Mouse (Mus musculus): ENCODE measurements at regions not wholly inside any gene's neighbourhood (a gene's known extent, or its start where the extent isn't known, plus 50 kb on each side); places are given as distances from the start of the nearest gene placed in this dataset.

DNA sequence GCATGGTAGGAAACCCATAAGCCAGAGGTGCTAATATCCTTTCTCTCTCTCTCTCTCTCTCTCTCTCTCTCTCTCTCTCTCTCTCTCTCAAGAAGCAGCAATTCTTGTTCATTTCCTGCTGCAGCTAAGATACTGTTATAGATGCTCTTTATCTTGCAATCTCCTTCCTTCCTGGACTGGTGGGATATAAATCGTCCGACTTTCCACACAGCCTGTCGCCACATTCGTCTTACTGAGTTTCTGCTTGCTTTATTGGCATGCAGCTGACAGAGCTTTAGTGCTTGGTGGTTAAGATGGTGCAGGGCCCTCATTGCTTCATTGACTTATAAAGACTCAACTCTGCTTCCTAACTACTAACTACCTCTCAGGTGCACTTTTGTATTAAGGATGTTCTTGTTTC lies 165.6 kb downstream of the Kdr start:
- Histone ChIP-seq H3K36me3 (ENCODE audit: control insufficient read depth, insufficient read depth, low read length, poor library complexity, severe bottlenecking) (no peaks in the 10 kb centered on the region), H3K27me3 (ENCODE audit: control insufficient read depth, insufficient read depth, low read length, poor library complexity, severe bottlenecking) (no peaks in the 10 kb centered on the region)
- no peak for DNase-seq (ENCODE audit: low read depth, low spot score)

DNA sequence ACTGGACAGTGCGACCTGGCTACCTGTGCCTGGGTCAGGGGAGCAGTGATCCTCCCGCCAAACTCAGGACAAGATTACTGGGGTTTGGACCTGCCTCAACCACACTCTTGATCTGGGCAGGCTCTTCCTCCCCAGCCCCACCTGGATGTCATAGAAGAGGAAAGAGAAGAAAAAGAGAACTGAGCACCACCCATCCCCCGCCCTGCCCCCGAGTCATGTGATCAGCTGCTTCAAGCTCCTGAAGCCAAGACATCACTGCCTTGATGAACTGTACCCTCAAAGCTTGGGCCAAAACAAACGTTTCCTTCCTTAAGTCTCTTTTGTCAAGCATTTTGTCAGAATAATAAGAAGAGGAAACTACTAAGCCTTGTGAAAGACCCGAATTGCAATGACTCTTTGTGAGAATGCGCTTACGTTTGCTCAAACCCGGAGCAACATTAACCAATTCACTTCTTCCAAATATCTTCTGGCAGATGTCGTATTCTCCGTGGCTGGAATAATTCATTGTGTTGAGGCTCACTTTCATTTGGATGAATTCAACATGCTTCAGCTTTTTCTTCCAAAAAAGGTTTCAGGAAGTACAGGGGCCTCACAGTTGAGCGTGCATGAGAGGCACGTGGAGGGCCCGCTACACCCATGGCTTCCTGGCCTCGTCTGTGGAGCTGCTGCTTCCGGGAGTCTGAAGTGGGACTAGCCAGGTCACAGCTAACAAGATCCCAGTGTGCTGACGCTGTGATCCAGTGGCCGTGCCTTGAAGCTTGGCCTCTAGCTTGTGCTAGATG lies 169.5 kb downstream of the Kdr start:
- H3K27me3 ChIP-seq (ENCODE audit: control insufficient read depth, insufficient read depth, low read length, poor library complexity, severe bottlenecking), result no peaks in the 10 kb centered on the region
- H3K36me3 ChIP-seq (ENCODE audit: control insufficient read depth, insufficient read depth, low read length, poor library complexity, severe bottlenecking), result no peaks in the 10 kb centered on the region
- peak; percentile 43 for DNase-seq (ENCODE audit: low read depth, low spot score)

DNA sequence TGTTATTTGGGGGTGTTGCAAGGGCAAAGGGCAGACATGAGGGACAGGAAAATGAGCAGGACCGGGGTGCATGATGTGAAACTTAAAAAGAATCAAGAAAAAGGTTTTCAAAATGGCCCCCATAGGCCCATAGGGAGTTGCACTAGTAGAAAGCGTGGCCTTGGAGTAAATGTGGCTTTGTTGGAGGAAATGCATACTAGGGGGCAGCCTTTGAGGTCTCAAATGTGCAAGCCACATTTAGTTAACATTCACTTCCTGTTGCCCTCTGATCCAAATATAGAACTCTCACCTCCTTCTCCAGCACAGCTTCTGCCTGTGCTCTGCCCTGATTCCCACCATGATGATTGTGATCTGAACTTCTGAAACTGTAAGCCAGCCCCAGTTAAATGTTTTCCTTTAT lies 173.2 kb downstream of the Kdr start:
- no peak for DNase-seq (ENCODE audit: low read depth, low spot score)
- Histone ChIP-seq H3K36me3 (ENCODE audit: control insufficient read depth, insufficient read depth, low read length, poor library complexity, severe bottlenecking) (no peaks in the 10 kb centered on the region), H3K27me3 (ENCODE audit: control insufficient read depth, insufficient read depth, low read length, poor library complexity, severe bottlenecking) (no peaks in the 10 kb centered on the region)

DNA sequence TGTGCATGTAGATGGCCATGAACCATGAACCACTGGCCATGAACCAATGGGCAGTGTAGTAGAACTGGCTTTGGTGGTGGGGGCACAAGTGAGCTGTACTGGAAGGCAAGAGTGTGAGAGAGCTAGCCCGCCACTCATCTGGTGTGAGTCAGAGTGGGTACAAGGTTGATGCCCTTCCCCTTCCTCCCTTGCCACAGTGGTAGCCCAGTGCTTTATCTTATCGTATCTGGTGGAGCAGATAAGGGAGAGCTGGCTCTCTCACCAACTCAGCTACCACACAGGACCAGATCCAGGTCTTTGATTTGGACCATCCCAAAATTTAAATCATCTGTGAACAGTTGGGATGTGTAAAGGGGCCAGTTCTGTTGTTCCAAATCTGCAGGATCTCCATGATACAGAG lies 173.9 kb downstream of the Kdr start:
- Histone ChIP-seq H3K36me3 (ENCODE audit: control insufficient read depth, insufficient read depth, low read length, poor library complexity, severe bottlenecking) (no peaks in the 10 kb centered on the region), H3K27me3 (ENCODE audit: control insufficient read depth, insufficient read depth, low read length, poor library complexity, severe bottlenecking) (no peaks in the 10 kb centered on the region)
- no peak for DNase-seq (ENCODE audit: low read depth, low spot score)

DNA sequence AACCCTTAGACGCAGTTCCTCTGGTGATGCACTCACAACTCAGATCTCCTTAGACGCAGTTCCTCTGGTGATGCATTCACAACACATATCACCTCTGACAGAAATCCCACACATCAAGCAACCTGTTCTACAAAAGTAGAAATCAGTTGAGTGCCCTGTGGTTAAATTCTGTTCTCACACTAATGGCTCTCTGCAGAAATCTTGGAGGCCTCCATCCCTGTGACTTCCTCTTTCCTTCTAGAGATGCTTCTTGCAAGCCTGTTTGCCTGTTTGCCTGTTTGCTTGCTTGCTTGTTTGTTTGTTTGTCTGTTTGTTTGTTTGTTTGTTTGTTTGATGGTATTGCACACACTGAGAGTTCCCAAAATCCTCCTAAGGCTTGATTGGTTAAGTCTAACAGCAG lies 175.2 kb downstream of the Kdr start:
- DNase-seq (ENCODE audit: low read depth, low spot score), result no peak
- H3K27me3 ChIP-seq (ENCODE audit: control insufficient read depth, insufficient read depth, low read length, poor library complexity, severe bottlenecking), result no peaks in the 10 kb centered on the region
- H3K36me3 ChIP-seq (ENCODE audit: control insufficient read depth, insufficient read depth, low read length, poor library complexity, severe bottlenecking), result no peaks in the 10 kb centered on the region

DNA sequence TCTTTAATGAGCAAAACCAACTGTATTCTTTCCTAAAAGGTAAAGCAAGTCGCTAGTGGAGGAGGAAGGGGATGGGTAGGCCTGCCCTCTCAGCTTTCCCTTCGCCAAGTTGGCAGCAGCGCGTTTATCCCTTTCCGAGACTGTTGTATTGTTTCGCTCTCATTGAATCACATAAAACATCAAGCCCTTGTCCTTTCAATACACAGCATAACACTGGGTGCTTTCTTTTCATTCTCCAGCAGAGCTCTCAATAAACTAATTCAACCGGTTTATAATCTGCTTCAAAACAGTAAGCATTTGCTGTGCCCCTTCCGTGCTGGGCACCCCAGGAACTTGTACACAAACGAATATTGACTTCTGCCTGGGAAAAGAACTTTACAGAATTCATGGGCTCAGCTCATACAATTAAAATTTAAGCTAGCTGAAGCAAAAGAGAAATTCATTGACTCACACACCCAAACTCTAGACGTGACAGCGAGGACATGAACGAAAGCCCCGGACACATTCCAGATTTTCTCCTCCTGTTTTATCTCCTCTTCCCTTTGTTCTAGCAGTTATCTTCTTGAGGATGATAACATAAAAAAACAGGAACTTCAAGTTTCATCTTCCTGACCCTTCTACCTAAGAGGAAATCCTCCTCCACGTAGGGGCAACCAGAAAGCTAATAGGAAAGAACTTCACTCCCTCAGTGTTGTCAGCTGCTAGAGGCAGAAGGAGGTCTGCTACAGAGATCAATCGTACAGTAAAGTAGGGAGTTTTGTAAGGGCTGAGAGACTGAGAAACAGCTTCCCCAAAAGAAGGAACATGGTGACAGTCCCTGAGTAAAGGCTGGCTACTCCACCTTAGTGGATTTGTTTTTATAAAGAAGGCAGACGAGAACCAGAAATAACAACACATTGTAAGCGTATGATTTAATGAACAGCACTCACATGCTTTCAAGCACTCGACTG lies 177.9 kb downstream of the Kdr start:
- no peak for DNase-seq (ENCODE audit: low read depth, low spot score)
- no peaks in the 10 kb centered on the region for H3K36me3 ChIP-seq (ENCODE audit: control insufficient read depth, insufficient read depth, low read length, poor library complexity, severe bottlenecking)
- no peaks in the 10 kb centered on the region for H3K27me3 ChIP-seq (ENCODE audit: control insufficient read depth, insufficient read depth, low read length, poor library complexity, severe bottlenecking)

DNA sequence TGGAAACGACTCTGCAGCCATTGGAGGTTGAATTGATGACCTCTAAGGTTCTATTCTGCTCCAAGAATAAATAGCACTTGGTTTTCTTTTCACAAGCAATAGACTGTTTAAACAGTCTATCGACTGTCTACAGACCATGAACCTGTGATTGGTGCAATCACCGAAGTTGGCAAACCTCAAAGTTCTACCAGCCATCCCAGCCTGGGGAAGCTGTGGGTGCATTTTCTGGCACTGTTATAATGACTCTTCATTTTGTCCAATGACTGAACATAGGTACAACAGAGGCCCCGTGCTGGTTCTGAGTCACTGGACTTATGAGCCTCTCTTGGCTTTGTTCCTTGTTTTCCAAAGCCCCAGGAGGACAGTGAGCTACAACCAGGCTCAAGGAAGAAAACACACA lies 178.6 kb downstream of the Kdr start:
- H3K36me3 ChIP-seq (ENCODE audit: control insufficient read depth, insufficient read depth, low read length, poor library complexity, severe bottlenecking), result no peaks in the 10 kb centered on the region
- no peak for DNase-seq (ENCODE audit: low read depth, low spot score)
- no peaks in the 10 kb centered on the region for H3K27me3 ChIP-seq (ENCODE audit: control insufficient read depth, insufficient read depth, low read length, poor library complexity, severe bottlenecking)

DNA sequence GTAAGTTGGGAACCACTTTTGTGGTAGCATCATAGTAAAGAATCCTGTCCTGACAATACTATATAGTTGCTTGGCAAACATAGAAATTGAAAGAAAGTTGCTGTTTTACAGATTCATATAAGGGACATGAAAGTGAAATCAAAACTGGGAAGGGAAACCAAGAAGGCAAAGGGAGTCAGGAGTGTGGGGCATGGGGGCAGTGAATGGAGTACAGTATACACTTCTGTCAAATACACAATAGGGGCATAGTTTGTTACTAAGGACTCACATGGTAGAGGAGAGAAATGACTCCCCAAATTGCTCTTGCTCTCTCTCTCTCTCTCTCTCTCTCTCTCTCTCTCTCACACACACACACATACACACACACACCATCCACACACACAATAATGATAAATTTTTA lies 185.1 kb downstream of the Kdr start:
- Histone ChIP-seq H3K27me3 (ENCODE audit: control insufficient read depth, insufficient read depth, low read length, poor library complexity, severe bottlenecking) (no peaks in the 10 kb centered on the region), H3K36me3 (ENCODE audit: control insufficient read depth, insufficient read depth, low read length, poor library complexity, severe bottlenecking) (no peaks in the 10 kb centered on the region)
- DNase-seq (ENCODE audit: low read depth, low spot score), result no peak

DNA sequence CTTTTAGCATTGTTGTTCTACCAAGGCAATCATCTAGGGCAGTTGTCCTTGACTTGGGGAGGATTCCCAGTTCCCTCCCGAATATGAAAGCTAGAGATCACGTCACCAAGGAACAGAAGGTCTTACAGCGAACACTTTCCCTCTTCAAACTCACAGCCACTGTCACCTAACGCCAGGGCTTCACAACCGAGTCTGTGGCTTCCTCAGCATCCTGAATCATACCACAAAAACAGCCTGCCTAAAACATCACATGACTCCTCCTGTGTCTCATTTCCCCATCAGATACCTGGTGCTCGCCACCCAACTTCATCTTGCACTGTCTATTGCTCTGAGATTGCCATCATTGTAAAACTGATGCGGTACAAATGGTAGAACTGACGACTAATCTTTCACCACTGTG lies 186.5 kb downstream of the Kdr start:
- DNase-seq (ENCODE audit: low read depth, low spot score), result peak; percentile 6
- H3K27me3 ChIP-seq (ENCODE audit: control insufficient read depth, insufficient read depth, low read length, poor library complexity, severe bottlenecking), result no peaks in the 10 kb centered on the region
- no peaks in the 10 kb centered on the region for H3K36me3 ChIP-seq (ENCODE audit: control insufficient read depth, insufficient read depth, low read length, poor library complexity, severe bottlenecking)

DNA sequence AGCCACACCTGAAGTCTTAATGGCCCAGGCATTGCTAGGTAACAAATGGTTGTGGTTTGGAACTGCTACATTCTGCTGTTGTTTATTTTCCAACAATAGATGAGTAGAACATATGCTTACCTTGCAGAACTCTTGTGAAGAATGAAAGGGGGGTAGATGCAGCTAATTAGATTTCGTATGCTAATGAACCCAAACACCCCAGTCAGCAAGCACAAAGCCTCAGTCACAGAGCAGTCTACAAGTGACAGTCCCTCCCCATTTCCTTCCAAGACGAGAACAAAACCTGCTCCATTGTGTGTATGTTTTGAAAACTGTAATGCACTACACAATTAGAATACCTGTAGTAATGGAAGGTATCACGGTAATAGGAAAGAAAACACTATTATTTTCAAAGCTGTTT lies 190.2 kb downstream of the Kdr start:
- no peaks in the 10 kb centered on the region for H3K36me3 ChIP-seq (ENCODE audit: control insufficient read depth, insufficient read depth, low read length, poor library complexity, severe bottlenecking)
- no peak for DNase-seq (ENCODE audit: low read depth, low spot score)

DNA sequence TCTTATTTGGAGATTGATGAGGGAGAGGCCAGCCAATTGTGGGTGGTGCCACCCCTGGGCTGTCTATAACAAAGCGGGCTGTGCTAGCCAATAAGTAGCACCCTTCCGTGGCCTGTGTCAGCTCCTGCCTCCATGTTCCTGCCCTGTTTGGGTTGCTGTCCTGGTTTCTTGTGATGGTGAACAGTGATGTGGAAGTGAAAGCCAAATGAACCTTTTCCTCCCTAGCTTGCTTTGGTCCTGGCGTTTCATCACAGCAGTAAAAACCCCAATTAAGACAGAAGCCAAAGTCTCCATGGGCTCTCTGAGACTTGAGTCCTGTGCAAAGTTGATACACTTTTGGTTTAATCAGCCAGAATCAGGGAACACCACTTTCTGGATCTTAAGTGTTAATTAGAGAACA lies 192.1 kb downstream of the Kdr start:
- DNase-seq (ENCODE audit: low read depth, low spot score), result no peak
- Histone ChIP-seq H3K27me3 (ENCODE audit: control insufficient read depth, insufficient read depth, low read length, poor library complexity, severe bottlenecking) (no peaks in the 10 kb centered on the region), H3K36me3 (ENCODE audit: control insufficient read depth, insufficient read depth, low read length, poor library complexity, severe bottlenecking) (no peaks in the 10 kb centered on the region)

More for the DNA sequence above, 190.2 kb downstream of the Kdr start:
- H3K27me3 ChIP-seq (ENCODE audit: control insufficient read depth, insufficient read depth, low read length, poor library complexity, severe bottlenecking), result no peaks in the 10 kb centered on the region

DNA sequence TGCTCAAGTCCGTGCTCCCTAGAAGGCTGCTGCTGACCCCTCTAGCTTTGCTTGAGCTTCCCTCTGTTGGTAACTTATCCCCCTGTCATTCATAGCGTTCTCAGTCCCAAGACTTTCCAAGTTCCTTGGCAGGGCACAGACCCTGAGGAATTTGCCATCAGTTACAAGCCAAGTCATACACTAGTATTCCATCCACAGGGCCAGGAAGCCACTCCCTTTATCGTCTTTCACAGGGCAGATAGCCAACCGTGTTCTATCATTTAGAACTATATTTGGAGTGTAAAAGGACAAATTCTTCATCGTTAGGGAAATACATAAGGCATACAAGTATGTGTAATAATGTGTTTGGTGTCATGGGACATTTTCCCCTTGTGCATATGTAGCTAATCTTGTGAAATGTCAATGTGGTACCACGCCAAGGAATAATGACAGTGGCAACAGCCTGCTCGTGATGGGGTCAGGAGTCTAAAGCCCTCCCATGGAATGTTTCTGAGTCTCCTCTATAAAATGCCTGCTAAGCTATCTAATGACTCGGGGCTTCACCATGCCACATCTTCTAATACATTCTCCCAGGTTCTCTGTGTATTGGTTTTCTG lies 193.2 kb downstream of the Kdr start:
- H3K36me3 ChIP-seq (ENCODE audit: control insufficient read depth, insufficient read depth, low read length, poor library complexity, severe bottlenecking), result no peaks in the 10 kb centered on the region
- no peak for DNase-seq (ENCODE audit: low read depth, low spot score)
- H3K27me3 ChIP-seq (ENCODE audit: control insufficient read depth, insufficient read depth, low read length, poor library complexity, severe bottlenecking), result no peaks in the 10 kb centered on the region

DNA sequence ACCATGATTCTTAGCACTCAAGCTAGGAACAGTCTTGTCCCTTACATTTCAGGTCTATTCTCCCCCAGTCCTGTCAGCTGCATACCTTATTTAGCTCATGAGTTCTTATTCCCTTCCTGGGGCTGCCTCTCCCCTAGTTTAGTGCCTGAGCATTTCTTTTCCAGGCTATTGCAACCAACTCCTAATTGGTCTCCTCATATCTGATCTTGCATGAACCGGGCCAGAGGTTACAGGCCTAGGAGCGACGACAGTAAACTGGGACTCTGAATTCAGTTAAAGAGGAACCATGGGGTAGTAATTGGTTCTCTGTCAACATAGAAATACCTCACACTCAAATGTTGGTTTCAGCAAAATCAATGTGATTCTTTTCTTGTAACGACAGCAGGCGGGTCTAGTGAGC lies 195.9 kb downstream of the Kit start:
- Histone ChIP-seq H3K36me3 (ENCODE audit: control insufficient read depth, insufficient read depth, low read length, poor library complexity, severe bottlenecking) (no peaks in the 10 kb centered on the region), H3K27me3 (ENCODE audit: control insufficient read depth, insufficient read depth, low read length, poor library complexity, severe bottlenecking) (no peaks in the 10 kb centered on the region)
- DNase-seq (ENCODE audit: low read depth, low spot score), result no peak

DNA sequence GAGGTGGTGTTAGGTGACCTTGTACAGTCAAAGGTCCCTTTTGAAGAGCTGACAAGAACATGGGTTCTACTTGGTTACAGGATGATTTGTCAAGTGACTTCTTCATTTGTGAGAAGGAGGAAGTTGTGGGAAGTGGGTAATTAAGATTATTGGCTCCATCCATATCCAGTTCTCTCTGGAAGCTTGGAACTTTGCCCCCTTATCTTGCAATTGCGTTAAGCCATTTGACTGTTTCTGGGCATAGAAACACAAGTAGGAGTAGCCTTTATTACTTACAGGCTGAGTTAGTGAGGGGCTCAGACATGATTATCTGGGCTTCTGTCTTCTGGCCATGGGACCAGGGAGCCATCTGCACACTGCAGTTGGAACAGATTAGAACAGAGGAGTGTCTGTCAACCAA lies 192.5 kb downstream of the Kit start:
- Histone ChIP-seq H3K27me3 (ENCODE audit: control insufficient read depth, insufficient read depth, low read length, poor library complexity, severe bottlenecking) (no peaks in the 10 kb centered on the region), H3K36me3 (ENCODE audit: control insufficient read depth, insufficient read depth, low read length, poor library complexity, severe bottlenecking) (no peaks in the 10 kb centered on the region)
- DNase-seq (ENCODE audit: low read depth, low spot score), result no peak

DNA sequence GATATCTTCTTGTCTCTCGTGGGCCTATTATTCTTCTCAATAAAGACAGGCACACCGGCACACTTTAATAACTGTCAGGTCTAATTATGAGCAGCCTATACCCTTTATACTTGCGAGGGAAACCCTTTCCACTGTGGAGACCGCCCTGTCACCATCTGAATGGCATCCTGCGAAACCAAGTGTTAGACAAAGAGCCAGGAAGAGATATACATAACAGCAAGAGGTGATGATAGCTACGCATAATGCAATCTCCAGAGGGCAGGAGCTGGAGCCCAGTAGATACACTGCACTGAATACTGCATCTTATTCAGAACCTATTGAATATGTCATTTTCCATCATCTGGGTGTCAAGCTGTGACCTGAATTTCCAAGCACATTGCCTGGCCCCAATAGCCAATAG lies 187.7 kb downstream of the Kit start:
- Histone ChIP-seq H3K36me3 (ENCODE audit: control insufficient read depth, insufficient read depth, low read length, poor library complexity, severe bottlenecking) (no peaks in the 10 kb centered on the region), H3K27me3 (ENCODE audit: control insufficient read depth, insufficient read depth, low read length, poor library complexity, severe bottlenecking) (no peaks in the 10 kb centered on the region)
- no peak for DNase-seq (ENCODE audit: low read depth, low spot score)

All from splenic B cell, adult 2 months (primary cell).